Mouse (Mus musculus) kidney, adult 8-10 months (tissue): ENCODE data around the gene Zfy2.

Source experiments
- DNase-seq, 2 experiments: peaks; one replicate each; pipeline ENCODE4 v3.0.0; 2022

Gene Zfy2

DNA sequence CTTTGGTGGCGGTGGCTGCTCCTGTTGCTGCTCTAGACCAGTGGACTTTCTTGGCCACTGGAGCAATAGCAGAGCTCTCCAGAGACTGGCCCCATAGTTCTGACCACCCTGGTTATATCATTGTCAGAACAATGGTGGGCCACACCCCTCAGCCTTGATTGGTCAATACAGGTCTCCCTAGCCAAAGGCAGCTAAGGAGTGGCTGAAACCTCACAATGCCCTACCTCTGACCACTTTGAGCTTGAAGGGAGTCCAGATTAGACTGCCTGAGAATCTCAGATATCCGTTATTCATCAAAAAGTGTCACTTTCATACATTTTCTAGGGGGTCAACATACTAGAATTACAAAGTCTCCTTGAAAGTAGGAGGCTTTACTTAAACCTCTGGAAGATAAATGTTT, at the start of gene Zfy2:
TSS of gene Zfy2 (minus strand) at position 101 of the 400 bp plus-strand sequence.
- DNase-seq: no peak
